Mouse (Mus musculus) heart, embryonic 13.5 days (tissue): ENCODE data around the gene Cenps. TPM values are rescaled to one million over a fixed set of nuclear protein-coding genes. Genes with fewer than 3 reads are reported as not detected.

Source experiments
- ATAC-seq: fragments of 200-750 bp; cut with Nextera tagmentation; 2 replicates; pipeline ENCODE4 v1.8.0; 2017; ENCODE audit warnings: moderate TSS enrichment; ENCODE audit not compliant: insufficient number of reproducible peaks, low FRiP score, low TSS enrichment; ENCODE audit errors: extremely low read depth
- H3K27ac ChIP-seq: fragments of 300-500 bp; sonication (generic); replicated peaks from 2 replicates; pipeline ENCODE4 v1.5.1; 2015; ENCODE audit warnings: moderate library complexity, mild to moderate bottlenecking, inconsistent platforms
- H3K27me3 ChIP-seq: fragments of 300-500 bp; sonication (generic); replicated peaks from 2 replicates; pipeline ENCODE4 v1.6.1; 2015; ENCODE audit warnings: mild to moderate bottlenecking, inconsistent platforms
- H3K36me3 ChIP-seq: fragments of 300-500 bp; sonication (generic); 2 replicates; pipeline ENCODE4 v1.6.1; 2015; ENCODE audit warnings: mild to moderate bottlenecking, inconsistent platforms
- H3K4me1 ChIP-seq: fragments of 300-500 bp; sonication (generic); 2 replicates; pipeline ENCODE4 v1.6.1; 2015; ENCODE audit warnings: inconsistent platforms
- H3K4me2 ChIP-seq: fragments of 300-500 bp; sonication (generic); 2 replicates; pipeline ENCODE4 v1.6.1; 2015; ENCODE audit warnings: inconsistent platforms, mild to moderate bottlenecking, moderate library complexity
- H3K4me3 ChIP-seq: fragments of 300-500 bp; sonication (generic); 2 replicates; pipeline ENCODE4 v1.5.1; 2015; ENCODE audit warnings: moderate library complexity, mild to moderate bottlenecking, inconsistent platforms
- H3K9ac ChIP-seq: fragments of 300-500 bp; sonication (generic); 2 replicates; pipeline ENCODE4 v1.6.1; 2015; ENCODE audit warnings: inconsistent platforms, mild to moderate bottlenecking, moderate library complexity
- H3K9me3 ChIP-seq: fragments of 300-500 bp; sonication (generic); 2 replicates; pipeline ENCODE4 v1.6.1; 2016; ENCODE audit warnings: inconsistent platforms
- WGBS: fragments of 180-500 bp; shearing (Covaris S2); methylation state at CpG from one replicate; pipeline ENCODE4 v1.1.7; 2015; ENCODE audit warnings: mixed read lengths; 5-methylcytosine and 5-hydroxymethylcytosine counted together
- polyA plus RNA-seq: library from polyadenylated mRNA; unstranded; fragments of >200 nt; fragmentation: Nextera tagmentation; extraction: Ambion mirVana; gene quantifications from 2 replicates; pipeline ENCODE4 v1.2.1, GENCODE M21; 2015

The Cenps gene
- polyA plus RNA-seq: 23.2 and 25.6 TPM in 2 replicates

DNA sequence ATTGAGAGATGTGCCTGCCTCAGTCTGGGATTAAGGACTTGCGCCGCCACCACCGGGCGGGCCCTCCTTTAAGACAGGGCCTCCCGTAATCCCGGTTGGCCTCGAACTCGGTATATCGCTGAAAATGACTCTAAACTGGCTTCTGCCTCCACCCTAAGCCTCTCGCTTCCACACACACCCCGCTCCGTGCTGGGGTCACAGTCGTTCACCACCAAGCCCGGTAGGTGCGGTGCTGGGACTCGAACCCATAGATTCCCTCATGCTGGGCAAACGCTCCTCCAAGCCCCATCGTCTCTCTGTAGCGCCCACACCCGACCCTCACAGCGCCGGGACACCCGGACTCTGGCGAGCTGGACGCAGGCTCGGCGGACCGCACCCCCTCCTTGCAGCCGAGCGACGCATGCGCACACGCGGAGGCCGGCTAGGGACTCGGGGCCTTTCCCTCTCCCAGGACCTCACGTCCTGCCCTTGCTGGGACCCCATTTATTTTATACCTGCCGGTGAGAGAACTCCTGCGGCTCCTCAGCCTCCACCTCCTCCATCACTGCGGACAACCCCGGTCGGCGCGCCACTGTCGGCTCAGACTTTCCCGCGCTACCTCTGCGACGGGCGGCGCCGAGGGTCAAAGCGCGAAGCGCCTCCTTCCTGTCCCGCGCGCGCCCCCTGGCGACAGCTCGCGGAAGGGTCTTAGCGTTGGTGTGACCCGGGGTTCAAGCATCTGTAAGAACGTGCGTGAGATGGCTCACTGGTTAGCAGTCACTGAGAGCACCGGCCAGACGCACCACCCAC, at the start of gene Cenps:
Gene Cenps (minus strand): TSS at position 648 of the 789 bp plus-strand sequence.
- peak within 1 kb of the TSS; percentile 87 for H3K27ac ChIP-seq
- H3K4me1 ChIP-seq: peaks cover 9% of the 10 kb centered on the region
- no peaks in the 10 kb centered on the region; the same call in 1 of the 2 replicates for H3K36me3 ChIP-seq
- 1% methylated on average over 68 of the region's 68 CpGs for WGBS
- H3K4me3 ChIP-seq: peak within 1 kb of the TSS; percentile 74
- no peaks in the 10 kb centered on the region for H3K27me3 ChIP-seq
- H3K9ac ChIP-seq: peak within 1 kb of the TSS; percentile 88
- H3K9me3 ChIP-seq: no peaks in the 10 kb centered on the region
- peak within 1 kb of the TSS; percentile 88 for H3K4me2 ChIP-seq
- peak; percentile 74 for ATAC-seq

- Histone ChIP-seq H3K36me3 (peaks cover 96% of the 10 kb centered on the region), H3K27ac (no peak overlapping the region), H3K4me3 (no peak overlapping the region), H3K9me3 (no peaks in the 10 kb centered on the region), H3K4me2 (no peak overlapping the region), H3K27me3 (no peaks in the 10 kb centered on the region), H3K9ac (no peak overlapping the region), H3K4me1 (no peaks in the 10 kb centered on the region)
- WGBS: 54% methylated on average over 4 of the region's 4 CpGs
- no peak for ATAC-seq
Measured at GRCm38 (mm10) chr4:149182755-149183154, 45.3 kb upstream of the Cenps start.

DNA sequence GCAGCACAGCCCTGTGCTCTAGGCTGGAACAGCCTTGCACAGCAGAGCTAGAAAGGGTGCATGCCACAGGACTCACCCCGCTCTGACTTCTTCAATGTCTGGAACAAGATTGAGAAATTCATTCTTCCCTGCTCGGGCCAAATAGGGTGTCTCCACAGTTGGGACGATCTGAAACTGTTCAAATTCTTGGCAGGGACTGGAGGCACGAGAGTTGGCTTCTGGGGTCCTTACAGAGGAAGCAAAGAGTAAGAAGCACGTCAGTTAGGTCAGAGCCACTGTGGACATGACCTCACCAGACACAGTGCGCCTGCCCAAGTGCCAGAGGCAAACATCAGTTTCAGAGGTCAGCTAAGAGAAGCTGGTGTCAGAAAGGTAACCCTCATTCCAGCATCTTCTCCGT, 44.8 kb upstream of the Cenps start:
- Histone ChIP-seq H3K36me3 (peaks cover 90% of the 10 kb centered on the region), H3K4me3 (no peak overlapping the region), H3K9ac (no peak overlapping the region), H3K27me3 (no peaks in the 10 kb centered on the region), H3K4me2 (no peak overlapping the region), H3K27ac (no peak overlapping the region), H3K4me1 (peaks cover 2% of the 10 kb centered on the region; the same call in 1 of the 2 replicates), H3K9me3 (no peaks in the 10 kb centered on the region)
- ATAC-seq: no peak
- 82% methylated on average over 7 of the region's 7 CpGs for WGBS

GRCm38 (mm10) chr4:149179573-149179972, 42.1 kb upstream of the Cenps start:
- WGBS: 48% methylated on average over 4 of the region's 4 CpGs
- Histone ChIP-seq H3K4me3 (no peak overlapping the region), H3K36me3 (peaks cover 78% of the 10 kb centered on the region), H3K27me3 (no peaks in the 10 kb centered on the region), H3K4me2 (no peak overlapping the region), H3K27ac (no peak overlapping the region), H3K9me3 (no peaks in the 10 kb centered on the region), H3K9ac (no peak overlapping the region), H3K4me1 (peaks cover 2% of the 10 kb centered on the region; the same call in 1 of the 2 replicates)
- no peak for ATAC-seq

DNA sequence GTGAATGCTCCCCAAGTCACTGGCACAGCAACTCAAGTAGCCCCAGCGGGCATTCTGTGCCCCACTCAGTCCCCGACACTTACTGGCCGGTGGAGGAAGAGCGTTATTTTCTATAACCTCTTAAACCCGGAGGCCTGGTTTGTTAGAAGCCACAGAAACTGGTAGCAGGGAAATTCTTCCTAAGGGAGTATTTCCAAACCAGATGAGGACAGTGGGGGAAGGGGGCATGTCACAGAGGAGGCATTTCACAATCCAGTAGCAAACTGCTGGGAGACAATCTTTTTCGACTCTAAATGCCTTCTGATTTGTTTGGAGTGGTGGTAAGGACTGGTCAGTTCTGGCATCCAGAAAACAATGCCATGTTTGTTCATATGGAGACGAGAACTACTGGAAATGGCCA, 41.7 kb upstream of the Cenps start:
- Histone ChIP-seq H3K27ac (no peak overlapping the region), H3K4me2 (no peak overlapping the region), H3K4me1 (peaks cover 2% of the 10 kb centered on the region; the same call in 1 of the 2 replicates), H3K9me3 (no peaks in the 10 kb centered on the region), H3K36me3 (peaks cover 74% of the 10 kb centered on the region), H3K4me3 (no peak overlapping the region), H3K27me3 (no peaks in the 10 kb centered on the region), H3K9ac (no peak overlapping the region)
- no peak for ATAC-seq
- 78% methylated on average over 7 of the region's 7 CpGs for WGBS

- WGBS: 83% methylated on average over 7 of the region's 7 CpGs
- H3K9ac ChIP-seq: no peak overlapping the region
- H3K4me3 ChIP-seq: no peak overlapping the region
- H3K4me1 ChIP-seq: peaks cover 3% of the 10 kb centered on the region
- ATAC-seq: no peak
- no peak overlapping the region for H3K27ac ChIP-seq
- no peaks in the 10 kb centered on the region for H3K9me3 ChIP-seq
- H3K4me2 ChIP-seq: no peak overlapping the region
- H3K27me3 ChIP-seq: no peaks in the 10 kb centered on the region
- peaks cover 66% of the 10 kb centered on the region for H3K36me3 ChIP-seq
Measured at GRCm38 (mm10) chr4:149178328-149178727, 40.9 kb upstream of the Cenps start.

DNA sequence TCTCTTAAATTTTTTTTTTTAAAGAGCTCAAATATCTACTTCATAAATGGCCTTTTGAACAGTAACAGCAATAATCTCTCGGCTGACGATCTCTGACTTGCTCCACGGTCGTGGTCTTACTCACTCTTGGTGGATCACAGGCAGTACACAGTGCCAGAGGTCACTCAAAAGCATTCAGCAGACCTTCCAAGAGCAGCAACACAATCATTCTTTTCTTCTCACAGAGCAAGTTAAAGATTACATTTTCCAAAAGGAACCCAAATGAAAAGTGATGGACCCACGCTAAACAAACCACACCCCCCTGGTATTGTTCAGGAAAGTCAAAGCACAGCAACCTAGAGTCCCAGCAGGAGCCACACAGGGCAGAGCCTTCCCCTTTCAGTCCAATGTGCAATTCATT, 39.6 kb upstream of the Cenps start:
- no peaks in the 10 kb centered on the region for H3K27me3 ChIP-seq
- ATAC-seq: no peak
- H3K4me3 ChIP-seq: no peak overlapping the region
- no peak overlapping the region for H3K27ac ChIP-seq
- WGBS: 68% methylated on average over 5 of the region's 5 CpGs
- H3K36me3 ChIP-seq: peaks cover 53% of the 10 kb centered on the region
- no peak overlapping the region for H3K9ac ChIP-seq
- no peak overlapping the region for H3K4me2 ChIP-seq
- H3K9me3 ChIP-seq: no peaks in the 10 kb centered on the region
- H3K4me1 ChIP-seq: peaks cover 16% of the 10 kb centered on the region

- no peak overlapping the region for H3K4me3 ChIP-seq
- no peak overlapping the region for H3K9ac ChIP-seq
- H3K27me3 ChIP-seq: no peaks in the 10 kb centered on the region
- ATAC-seq: no peak
- 67% methylated on average over 6 of the region's 6 CpGs for WGBS
- H3K4me1 ChIP-seq: peaks cover 16% of the 10 kb centered on the region
- H3K27ac ChIP-seq: no peak overlapping the region
- no peak overlapping the region for H3K4me2 ChIP-seq
- H3K36me3 ChIP-seq: peaks cover 49% of the 10 kb centered on the region
- no peaks in the 10 kb centered on the region for H3K9me3 ChIP-seq
Measured at GRCm38 (mm10) chr4:149176645-149177044, 39.2 kb upstream of the Cenps start.

DNA sequence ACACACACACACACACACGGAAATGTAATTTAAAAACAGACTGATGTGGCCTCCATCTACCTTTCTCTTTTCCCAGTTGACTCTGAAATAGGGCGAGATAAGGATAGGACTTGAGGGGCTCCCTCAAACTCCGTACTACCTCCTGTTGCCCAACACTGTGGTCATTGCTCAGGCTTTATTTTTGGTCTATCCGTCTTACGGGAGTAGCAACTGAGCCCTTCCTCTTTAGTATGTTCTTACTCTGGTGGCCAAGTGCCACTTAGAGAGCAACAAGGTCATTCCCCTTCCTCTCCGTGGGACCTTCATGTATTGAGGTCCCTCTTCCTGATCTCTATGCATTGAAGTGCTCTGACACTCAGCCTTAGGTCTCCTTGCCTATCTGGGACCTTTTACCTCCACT, 36.2 kb upstream of the Cenps start:
- WGBS: 68% methylated on average over 6 of the region's 6 CpGs
- no peak overlapping the region for H3K27ac ChIP-seq
- no peak for ATAC-seq
- peaks cover 20% of the 10 kb centered on the region for H3K4me1 ChIP-seq
- H3K9me3 ChIP-seq: no peaks in the 10 kb centered on the region
- H3K36me3 ChIP-seq: peaks cover 19% of the 10 kb centered on the region
- H3K9ac ChIP-seq: no peak overlapping the region
- no peaks in the 10 kb centered on the region for H3K27me3 ChIP-seq
- no peak overlapping the region for H3K4me2 ChIP-seq
- no peak overlapping the region for H3K4me3 ChIP-seq

GRCm38 (mm10) chr4:149172666-149173065, 35.2 kb upstream of the Cenps start:
- no peak overlapping the region for H3K4me3 ChIP-seq
- peaks cover 14% of the 10 kb centered on the region; the same call in 1 of the 2 replicates for H3K36me3 ChIP-seq
- no peaks in the 10 kb centered on the region for H3K27me3 ChIP-seq
- H3K4me1 ChIP-seq: peaks cover 22% of the 10 kb centered on the region
- H3K9ac ChIP-seq: peak overlapping the region; percentile 44
- WGBS: 55% methylated on average over 2 of the region's 2 CpGs
- no peak for ATAC-seq
- H3K4me2 ChIP-seq: no peak overlapping the region
- peak overlapping the region; percentile 62 for H3K27ac ChIP-seq
- no peaks in the 10 kb centered on the region for H3K9me3 ChIP-seq

- H3K9me3 ChIP-seq: no peaks in the 10 kb centered on the region
- no peaks in the 10 kb centered on the region for H3K27me3 ChIP-seq
- H3K4me3 ChIP-seq: no peak overlapping the region
- WGBS: 83% methylated on average over 5 of the region's 5 CpGs
- H3K4me2 ChIP-seq: no peak overlapping the region
- H3K4me1 ChIP-seq: peaks cover 23% of the 10 kb centered on the region
- H3K36me3 ChIP-seq: peaks cover 13% of the 10 kb centered on the region; the same call in 1 of the 2 replicates
- peak overlapping the region; percentile 62 for H3K27ac ChIP-seq
- ATAC-seq: no peak
- 0 out of 2 replicates have a peak overlapping the region, but pooled peaks have one; percentile 28 for H3K9ac ChIP-seq
Measured at GRCm38 (mm10) chr4:149172083-149172482, 34.7 kb upstream of the Cenps start.

- no peak for ATAC-seq
- 68% methylated on average over 5 of the region's 5 CpGs for WGBS
Measured at GRCm38 (mm10) chr4:149171581-149171981, 34.2 kb upstream of the Cenps start.

More at GRCm38 (mm10) chr4:149171581-149171981, 34.2 kb upstream of the Cenps start:
- Histone ChIP-seq H3K4me2 (no peak overlapping the region), H3K4me3 (no peak overlapping the region), H3K27ac (no peak overlapping the region), H3K36me3 (peaks cover 12% of the 10 kb centered on the region; the same call in 1 of the 2 replicates), H3K9ac (no peak overlapping the region), H3K9me3 (no peaks in the 10 kb centered on the region), H3K4me1 (peaks cover 23% of the 10 kb centered on the region), H3K27me3 (no peaks in the 10 kb centered on the region)
